Mouse (Mus musculus): ENCODE results near the gene Cmtm4. TPM values are rescaled to one million over a fixed set of nuclear protein-coding genes. Genes with fewer than 3 reads are reported as not detected.

Cmtm4 gene
- total RNA-seq, 1 experiment, result 21.3 TPM

DNA sequence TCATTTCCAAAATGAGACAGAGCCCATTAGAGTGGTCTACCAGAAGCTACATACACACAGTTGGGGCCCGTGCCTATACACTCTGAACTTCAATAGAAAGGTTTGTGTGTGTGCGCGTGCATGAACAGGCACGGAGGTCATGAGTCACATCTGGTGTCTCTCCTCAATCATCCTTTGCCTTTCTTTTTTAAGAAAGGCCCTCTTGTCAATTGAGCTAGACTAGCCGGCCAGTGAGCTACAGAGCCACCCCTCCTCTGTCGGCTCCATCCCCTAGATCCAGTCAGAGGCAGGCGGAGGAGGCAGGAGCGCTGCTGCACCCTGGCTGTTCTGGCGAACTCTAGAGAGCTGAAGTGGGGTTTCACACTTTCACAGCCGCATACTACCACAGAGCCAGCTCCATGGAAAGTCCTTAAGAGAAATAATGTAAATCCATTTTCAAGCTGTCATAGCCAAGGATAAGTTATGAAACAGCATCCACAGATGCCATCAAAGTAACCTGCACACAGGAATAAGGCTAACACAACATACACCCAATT is 16.2 kb downstream of the Cmtm4 start:
- in situ Hi-C loops (cut with MboI; ENCODE audit: low sequenced_read_pairs in 2 of 2, unreplicated experiment in 2 of 2), result no loop called here

DNA sequence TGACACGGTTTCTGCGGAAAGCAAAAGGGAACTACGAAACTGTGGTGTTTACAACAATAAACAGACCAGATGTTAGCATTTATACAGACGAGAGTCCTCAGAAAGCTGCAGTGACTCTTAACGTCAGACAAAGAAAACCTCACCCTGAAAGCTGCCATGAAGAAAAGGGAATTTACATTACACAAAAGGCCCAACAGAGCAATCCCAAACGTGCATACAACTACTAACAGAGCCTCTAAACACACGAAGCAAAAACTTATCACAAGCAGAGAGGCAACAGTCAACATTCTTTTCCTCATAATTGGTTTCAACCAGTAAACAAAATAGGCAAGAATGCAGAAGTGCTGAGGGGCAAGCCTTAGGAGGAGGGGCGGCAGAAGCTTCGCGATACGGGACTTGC is 18.9 kb downstream of the Cmtm4 start:
- no peak overlapping the region for H3K9ac ChIP-seq (ENCODE audit: insufficient read depth, low read depth, low read length, poor library complexity, severe bottlenecking)
- no peak for DNase-seq (ENCODE audit: low read depth, low spot score)
- H3K4me3 ChIP-seq (ENCODE audit: insufficient read depth in 1 of 2, low read depth in 1 of 2, low read length in 2 of 2, poor library complexity in 1 of 2, severe bottlenecking in 1 of 2), result no peak overlapping the region
- no peaks in the 10 kb centered on the region for H3K9me3 ChIP-seq (ENCODE audit: control insufficient read depth, insufficient read depth, low read depth, low read length)
- no peaks in the 10 kb centered on the region; the same call in 1 of the 2 replicates for H3K36me3 ChIP-seq (ENCODE audit: control insufficient read depth, insufficient read depth, low read length, poor library complexity, severe bottlenecking)
- H3K27ac ChIP-seq (ENCODE audit: insufficient read depth, low read depth, low read length, poor library complexity, severe bottlenecking), result no peak overlapping the region
- in situ Hi-C loops (cut with MboI; ENCODE audit: low sequenced_read_pairs in 2 of 2, unreplicated experiment in 2 of 2), result no loop called here
- peaks cover 5 to 21% of the 10 kb centered on the region in 2 experiments for H3K4me1 ChIP-seq (ENCODE audit: control insufficient read depth in 2 of 2, insufficient read depth in 2 of 2, low read length in 2 of 2, poor library complexity in 1 of 2)
- TF ChIP-seq ZC3H11A (IDR thresholded peaks at IDR 0.05; ENCODE audit: borderline replicate concordance, low read depth, low read length), result no peak
- no peak for TF ChIP-seq HCFC1 (IDR thresholded peaks at IDR 0.05; ENCODE audit: borderline replicate concordance, insufficient read depth, low read length)
- TF ChIP-seq ZNF384 (IDR thresholded peaks at IDR 0.05; ENCODE audit: low read depth, low read length), result no peak
- TF ChIP-seq CHD2 (IDR thresholded peaks at IDR 0.05; ENCODE audit: low read depth, low read length), result no peak
- TF ChIP-seq MAFK (IDR thresholded peaks at IDR 0.05; ENCODE audit: insufficient read depth, low read depth, low read length), result no peak

More for the DNA sequence above, 16.2 kb downstream of the Cmtm4 start:
- Histone ChIP-seq H3K27ac (ENCODE audit: insufficient read depth, low read depth, low read length, poor library complexity, severe bottlenecking) (no peak overlapping the region), H3K9me3 (ENCODE audit: control insufficient read depth, insufficient read depth, low read depth, low read length) (no peaks in the 10 kb centered on the region), H3K4me3 (ENCODE audit: insufficient read depth in 1 of 2, low read depth in 1 of 2, low read length in 2 of 2, poor library complexity in 1 of 2, severe bottlenecking in 1 of 2) (no peak overlapping the region), H3K36me3 (ENCODE audit: control insufficient read depth, insufficient read depth, low read length, poor library complexity, severe bottlenecking) (no peaks in the 10 kb centered on the region), H3K4me1 (ENCODE audit: control insufficient read depth in 2 of 2, insufficient read depth in 2 of 2, low read length in 2 of 2, poor library complexity in 1 of 2) (peaks cover 5 to 17% of the 10 kb centered on the region in 2 experiments), H3K9ac (ENCODE audit: insufficient read depth, low read depth, low read length, poor library complexity, severe bottlenecking) (no peak overlapping the region)
- DNase-seq (ENCODE audit: low read depth, low spot score), result no peak
- TF ChIP-seq ZNF384 (IDR thresholded peaks at IDR 0.05; ENCODE audit: low read depth, low read length) (no peak), MAFK (IDR thresholded peaks at IDR 0.05; ENCODE audit: insufficient read depth, low read depth, low read length) (no peak), HCFC1 (IDR thresholded peaks at IDR 0.05; ENCODE audit: borderline replicate concordance, insufficient read depth, low read length) (no peak)

DNA sequence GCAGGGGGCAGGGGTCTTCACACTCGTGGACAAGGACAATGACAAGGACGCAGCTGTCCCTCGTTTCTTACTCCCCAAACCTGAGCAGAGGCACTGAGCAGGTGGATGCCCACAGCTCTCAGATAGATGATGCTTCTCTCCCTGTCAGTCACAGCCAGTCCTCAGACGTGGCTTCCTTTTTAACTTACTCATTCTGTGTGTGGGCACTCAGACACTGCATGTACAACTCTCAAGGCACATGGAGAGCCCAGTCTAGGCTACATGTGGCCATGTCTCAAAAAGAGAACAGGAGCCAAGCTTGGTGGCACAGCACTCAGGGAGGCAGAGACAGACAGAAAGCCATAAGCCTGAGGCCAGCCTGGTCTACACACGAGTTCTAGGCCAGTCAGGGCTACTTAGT is 19.6 kb downstream of the Cmtm4 start:
- no peak overlapping the region; the same call in 1 of the 2 replicates for H3K27ac ChIP-seq (ENCODE audit: insufficient read depth, low read depth, low read length, poor library complexity, severe bottlenecking)
- TF ChIP-seq ZNF384 (IDR thresholded peaks at IDR 0.05; ENCODE audit: low read depth, low read length) (no peak), CHD2 (IDR thresholded peaks at IDR 0.05; ENCODE audit: low read depth, low read length) (no peak), HCFC1 (IDR thresholded peaks at IDR 0.05; ENCODE audit: borderline replicate concordance, insufficient read depth, low read length) (no peak), MAFK (IDR thresholded peaks at IDR 0.05; ENCODE audit: insufficient read depth, low read depth, low read length) (no peak), ZC3H11A (IDR thresholded peaks at IDR 0.05; ENCODE audit: borderline replicate concordance, low read depth, low read length) (no peak)
- in situ Hi-C loops (cut with MboI; ENCODE audit: low sequenced_read_pairs in 2 of 2, unreplicated experiment in 2 of 2), result no loop called here

DNA sequence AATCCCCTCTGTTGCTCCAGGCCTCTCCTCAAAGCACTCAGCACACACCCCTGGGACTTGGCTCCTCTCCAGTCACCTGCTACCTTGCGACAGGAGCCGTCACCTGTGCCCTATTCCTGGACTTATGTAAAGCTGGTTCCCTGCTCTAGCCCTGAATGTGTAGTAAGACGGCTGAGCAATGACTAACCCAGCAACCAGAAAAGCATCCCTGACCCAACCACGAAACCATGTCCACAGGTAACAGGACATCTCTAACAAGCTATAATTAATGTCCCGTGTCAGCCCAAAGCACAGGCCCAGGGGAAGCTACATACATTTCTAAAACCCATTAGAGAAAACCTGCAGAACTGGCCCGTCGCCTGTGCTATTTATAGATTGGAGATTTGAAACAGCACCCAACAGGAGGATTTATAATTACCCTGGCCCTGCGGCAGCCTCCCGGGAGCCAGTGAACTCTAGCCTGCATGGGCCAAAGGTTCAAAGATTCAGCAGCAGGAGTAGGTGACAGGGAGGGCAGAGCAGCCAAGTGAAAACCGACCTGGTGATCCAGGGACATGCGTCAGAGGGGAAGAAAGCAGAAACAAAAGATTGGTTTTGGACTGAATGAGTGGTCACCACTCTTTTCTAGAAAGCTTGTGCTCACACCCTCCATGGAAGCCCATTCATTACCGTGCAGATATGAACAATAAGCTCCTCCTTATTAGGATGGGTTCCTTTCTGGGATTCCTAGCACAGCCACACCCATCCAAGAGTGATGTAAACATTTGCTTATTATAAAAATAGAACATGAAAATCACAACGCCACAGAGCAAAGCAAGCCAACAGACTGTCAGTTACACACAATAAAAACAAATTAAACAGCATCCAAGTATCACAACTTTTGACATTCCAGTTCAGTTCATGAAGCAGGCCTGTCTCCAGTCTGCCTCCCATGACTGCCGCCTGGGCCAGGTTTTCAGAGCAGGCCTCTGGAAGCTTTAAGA is 20.5 kb downstream of the Cmtm4 start:
- Histone ChIP-seq H3K36me3 (ENCODE audit: control insufficient read depth, insufficient read depth, low read length, poor library complexity, severe bottlenecking) (peaks cover 2% of the 10 kb centered on the region; the same call in 1 of the 2 replicates), H3K9me3 (ENCODE audit: control insufficient read depth, insufficient read depth, low read depth, low read length) (no peaks in the 10 kb centered on the region), H3K9ac (ENCODE audit: insufficient read depth, low read depth, low read length, poor library complexity, severe bottlenecking) (no peak overlapping the region), H3K4me3 (ENCODE audit: insufficient read depth in 1 of 2, low read depth in 1 of 2, low read length in 2 of 2, poor library complexity in 1 of 2, severe bottlenecking in 1 of 2) (no peak overlapping the region), H3K4me1 (ENCODE audit: control insufficient read depth in 2 of 2, insufficient read depth in 2 of 2, low read length in 2 of 2, poor library complexity in 1 of 2) (peaks cover 5 to 19% of the 10 kb centered on the region in 2 experiments), H3K27ac (ENCODE audit: insufficient read depth, low read depth, low read length, poor library complexity, severe bottlenecking) (no peak overlapping the region; the same call in 1 of the 2 replicates)
- DNase-seq (ENCODE audit: low read depth, low spot score), result no peak
- no peak for TF ChIP-seq HCFC1 (IDR thresholded peaks at IDR 0.05; ENCODE audit: borderline replicate concordance, insufficient read depth, low read length)
- TF ChIP-seq CHD2 (IDR thresholded peaks at IDR 0.05; ENCODE audit: low read depth, low read length), result no peak
- TF ChIP-seq MAFK (IDR thresholded peaks at IDR 0.05; ENCODE audit: insufficient read depth, low read depth, low read length), result no peak
- TF ChIP-seq ZNF384 (IDR thresholded peaks at IDR 0.05; ENCODE audit: low read depth, low read length), result no peak
- TF ChIP-seq ZC3H11A (IDR thresholded peaks at IDR 0.05; ENCODE audit: borderline replicate concordance, low read depth, low read length), result no peak
- in situ Hi-C loops (cut with MboI; ENCODE audit: low sequenced_read_pairs in 2 of 2, unreplicated experiment in 2 of 2), result no loop called here

More for the DNA sequence above, 19.6 kb downstream of the Cmtm4 start:
- DNase-seq (ENCODE audit: low read depth, low spot score), result no peak
- Histone ChIP-seq H3K9me3 (ENCODE audit: control insufficient read depth, insufficient read depth, low read depth, low read length) (no peaks in the 10 kb centered on the region), H3K9ac (ENCODE audit: insufficient read depth, low read depth, low read length, poor library complexity, severe bottlenecking) (no peak overlapping the region), H3K4me3 (ENCODE audit: insufficient read depth in 1 of 2, low read depth in 1 of 2, low read length in 2 of 2, poor library complexity in 1 of 2, severe bottlenecking in 1 of 2) (no peak overlapping the region), H3K4me1 (ENCODE audit: control insufficient read depth in 2 of 2, insufficient read depth in 2 of 2, low read length in 2 of 2, poor library complexity in 1 of 2) (peaks cover 5 to 19% of the 10 kb centered on the region in 2 experiments), H3K36me3 (ENCODE audit: control insufficient read depth, insufficient read depth, low read length, poor library complexity, severe bottlenecking) (peaks cover 2% of the 10 kb centered on the region; the same call in 1 of the 2 replicates)

All from ES-E14 (cell line).